Mouse (Mus musculus) ovary, postnatal 14 days (tissue): Measurements from ENCODE around the gene Itprid2.

ENCODE experiments used
- DNase-seq: peaks from one replicate; pipeline ENCODE4 v3.0.0; 2022; ENCODE audit warnings: low spot score

Gene Itprid2

GRCm38 (mm10) chr2:79651185-79651584 lies 16.0 kb downstream of the Itprid2 start:
- DNase-seq: no peak

DNA sequence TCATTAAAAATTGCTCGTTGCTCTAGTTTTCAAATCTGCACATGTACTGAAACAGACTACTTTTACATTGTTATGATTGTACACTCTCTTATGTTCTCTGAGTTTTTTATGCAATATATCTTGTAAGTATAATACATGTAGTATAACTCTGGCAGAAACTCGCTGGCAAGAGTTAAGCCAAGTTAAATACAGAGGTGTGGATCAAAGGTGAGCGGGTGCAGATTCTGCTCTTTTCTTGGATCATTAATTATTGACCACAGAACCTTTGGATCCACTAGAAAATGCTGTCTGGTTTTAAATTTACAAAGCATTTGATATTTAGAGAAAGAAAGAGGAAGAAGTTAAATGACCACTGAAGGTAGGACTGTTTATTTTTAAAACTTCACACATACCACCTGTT lies 16.5 kb downstream of the Itprid2 start:
- no peak for DNase-seq

GRCm38 (mm10) chr2:79652502-79652901 lies 17.4 kb downstream of the Itprid2 start:
- DNase-seq: no peak

- DNase-seq: no peak
Observed at GRCm38 (mm10) chr2:79653093-79653808, 18.1 kb downstream of the Itprid2 start.

- DNase-seq: no peak
Observed at GRCm38 (mm10) chr2:79653809-79654164, 18.6 kb downstream of the Itprid2 start.

DNA sequence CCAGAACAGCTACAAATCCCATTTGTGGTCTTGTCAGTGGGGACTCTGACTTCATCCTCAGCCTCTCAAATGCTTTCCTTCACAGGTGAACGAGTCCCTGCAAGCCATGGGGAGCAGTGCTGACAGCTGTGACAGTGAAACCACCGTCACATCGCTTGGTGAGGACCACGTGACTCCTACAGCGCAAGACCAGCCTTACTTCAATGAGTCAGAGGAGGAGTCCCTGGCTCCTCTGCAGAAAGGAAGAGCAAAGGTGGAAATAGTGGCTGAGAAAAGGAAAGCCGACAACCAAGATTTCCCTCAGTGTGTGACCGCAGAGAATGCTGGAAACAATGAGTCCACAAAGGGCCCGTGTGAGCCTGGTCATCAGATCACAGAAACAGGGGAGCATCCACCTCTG lies 21.9 kb downstream of the Itprid2 start:
- no peak for DNase-seq

DNA sequence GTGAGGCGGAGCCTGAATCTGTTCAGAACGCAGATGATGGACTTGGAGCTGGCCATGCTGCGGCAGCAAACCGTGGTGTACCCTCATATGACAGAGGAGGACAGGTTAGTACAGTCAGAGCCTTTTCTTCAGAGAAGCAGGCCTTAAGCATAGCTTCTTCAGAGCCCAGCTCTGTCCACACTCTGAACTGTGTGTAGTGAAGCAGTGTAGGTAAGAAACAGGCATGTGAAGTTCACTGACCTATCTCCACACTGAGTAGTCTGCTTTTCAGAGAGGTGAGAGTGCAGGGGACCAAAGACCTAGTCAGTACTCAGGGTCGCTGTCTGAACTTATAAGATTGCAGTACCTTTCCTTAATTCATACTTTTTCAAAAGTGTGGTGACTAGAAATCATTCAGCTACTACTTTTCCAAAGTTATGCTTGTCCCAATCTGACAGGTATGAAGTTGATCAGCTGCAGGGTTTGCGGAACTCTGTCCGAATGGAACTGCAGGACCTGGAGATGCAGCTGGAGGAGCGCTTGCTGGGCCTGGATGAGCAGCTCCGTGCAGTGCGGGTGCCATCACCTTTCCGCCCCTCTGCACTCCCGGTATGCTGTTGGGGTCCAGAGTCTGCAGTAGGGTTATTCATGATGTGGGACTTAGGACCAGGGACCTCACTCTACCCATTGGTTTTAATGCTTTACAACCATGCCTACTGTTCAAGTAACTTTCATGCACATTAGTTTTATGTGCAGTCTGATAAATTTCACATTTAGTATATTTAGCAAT lies 25.4 kb downstream of the Itprid2 start:
- DNase-seq: no peak

DNA sequence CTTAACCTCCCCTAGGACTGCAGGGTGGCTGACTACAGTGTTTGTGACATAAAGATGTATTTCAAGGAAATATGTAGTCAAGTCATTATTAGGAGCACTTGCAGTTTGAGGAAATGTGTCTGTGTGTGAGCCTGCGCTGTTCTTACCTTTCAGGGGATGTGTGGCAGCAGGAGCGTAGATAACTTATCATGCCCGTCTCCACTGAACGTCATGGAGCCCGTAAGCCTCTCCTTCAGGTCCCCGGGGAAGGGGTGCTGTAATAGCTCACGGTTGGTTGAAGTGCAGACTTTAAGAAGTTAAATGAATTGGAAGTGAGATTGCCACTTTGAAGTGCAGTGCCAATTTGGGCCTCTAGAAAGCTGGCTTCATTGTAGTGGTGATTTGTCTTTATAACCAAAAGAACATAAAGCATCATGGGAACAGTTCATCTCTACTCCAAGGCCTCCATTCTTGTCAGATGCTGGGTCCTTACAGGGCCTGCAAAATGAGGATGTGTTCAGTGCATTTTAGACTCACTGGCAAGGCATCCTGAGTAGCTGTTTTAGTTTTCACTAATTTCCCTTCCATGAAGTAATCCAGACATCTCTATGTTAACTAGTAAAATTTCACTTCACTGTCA lies 26.4 kb downstream of the Itprid2 start:
- DNase-seq: no peak

DNA sequence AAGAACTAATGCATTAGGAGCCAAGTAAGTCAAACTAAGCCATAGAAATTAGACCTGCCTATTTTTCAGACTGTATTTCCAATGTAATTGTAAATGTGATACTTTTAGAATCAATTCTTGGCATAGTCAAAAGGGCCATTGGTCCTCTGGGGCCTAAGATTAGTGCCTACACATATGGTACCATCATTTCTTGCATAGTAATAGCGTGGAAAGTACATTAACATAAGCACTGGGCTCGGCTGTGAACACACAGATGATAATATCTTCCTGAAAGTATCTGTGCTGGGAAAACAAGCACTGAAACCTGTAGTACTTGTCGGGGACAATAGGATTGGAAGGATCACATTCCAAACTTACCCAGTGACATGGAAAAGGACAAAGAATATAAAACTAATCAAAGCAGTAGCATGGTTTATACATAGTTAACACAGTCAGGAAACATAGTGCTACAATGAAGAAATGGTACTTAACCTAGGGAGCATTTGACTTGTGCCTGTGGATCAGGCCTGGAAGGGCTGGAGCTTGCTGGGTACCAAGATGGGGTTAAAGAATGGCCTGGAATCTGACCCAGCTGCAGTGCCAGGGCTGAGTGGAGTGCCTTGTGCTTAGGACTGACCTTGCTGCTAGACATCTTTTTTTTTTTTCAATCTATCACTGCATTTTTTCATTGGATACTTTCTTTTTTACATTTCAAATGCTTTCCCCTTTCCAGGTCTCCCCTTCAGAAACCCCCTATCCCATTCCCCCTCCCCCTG lies 29.6 kb downstream of the Itprid2 start:
- no peak for DNase-seq

DNA sequence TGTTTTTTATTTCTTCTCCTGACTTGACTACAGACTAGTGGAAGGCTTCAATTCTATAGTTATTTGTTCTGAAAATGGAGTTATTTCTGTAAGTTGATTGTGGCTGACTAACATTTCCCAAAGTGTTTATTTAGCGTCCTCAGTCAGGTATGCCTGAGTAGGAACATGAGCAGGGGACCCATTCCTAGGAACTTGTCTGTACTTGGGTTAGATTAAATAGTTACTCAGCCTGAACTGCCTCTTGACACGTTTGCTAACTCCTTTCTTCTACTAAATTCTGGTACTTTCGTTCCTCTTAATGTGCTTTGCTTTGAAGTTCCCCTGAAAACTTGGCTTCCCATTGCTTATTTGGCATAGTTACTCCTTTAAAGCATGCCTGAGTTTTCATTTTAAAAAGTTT lies 30.3 kb downstream of the Itprid2 start:
- no peak for DNase-seq

DNA sequence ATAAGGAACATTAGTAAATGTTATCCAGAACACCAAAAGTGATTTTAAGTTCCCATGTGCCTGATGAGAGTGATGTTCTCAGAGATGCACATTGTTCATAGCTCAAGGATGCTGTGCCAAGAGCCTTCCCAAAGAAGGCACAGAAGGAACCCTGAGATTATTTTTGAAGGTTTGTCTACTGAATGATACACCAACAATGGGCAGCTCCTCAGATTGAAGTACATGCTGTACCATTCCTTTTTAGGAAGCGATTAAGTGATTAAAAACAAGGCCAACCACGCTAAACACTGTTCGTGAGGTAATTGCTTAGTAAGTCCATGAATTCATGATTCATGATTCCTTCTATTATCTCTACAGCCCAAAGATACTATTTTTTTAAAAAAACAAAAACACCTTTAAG lies 40.1 kb downstream of the Itprid2 start:
- DNase-seq: no peak

- no peak for DNase-seq
Observed at GRCm38 (mm10) chr2:79677663-79678257, 42.6 kb downstream of the Itprid2 start.

DNA sequence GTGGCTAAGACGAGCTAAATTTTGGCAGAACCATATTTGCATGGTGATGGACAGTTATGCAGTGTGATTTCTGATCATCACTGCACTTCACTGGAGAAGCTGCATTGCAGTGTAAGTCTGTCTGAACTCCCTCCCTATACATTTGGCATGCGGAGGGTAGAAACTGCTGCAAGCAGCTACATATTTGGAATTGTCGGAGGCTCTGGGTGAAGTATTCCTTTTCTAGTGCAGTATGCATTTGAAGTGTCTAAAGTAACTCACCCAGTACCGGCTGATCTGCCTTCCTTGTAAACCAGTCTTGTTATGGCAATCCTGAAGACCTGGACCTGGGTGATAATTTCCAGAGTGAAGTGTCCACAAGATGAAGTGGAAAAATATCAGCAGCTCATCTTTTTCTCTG lies 46.5 kb downstream of the Itprid2 start:
- DNase-seq: no peak

DNA sequence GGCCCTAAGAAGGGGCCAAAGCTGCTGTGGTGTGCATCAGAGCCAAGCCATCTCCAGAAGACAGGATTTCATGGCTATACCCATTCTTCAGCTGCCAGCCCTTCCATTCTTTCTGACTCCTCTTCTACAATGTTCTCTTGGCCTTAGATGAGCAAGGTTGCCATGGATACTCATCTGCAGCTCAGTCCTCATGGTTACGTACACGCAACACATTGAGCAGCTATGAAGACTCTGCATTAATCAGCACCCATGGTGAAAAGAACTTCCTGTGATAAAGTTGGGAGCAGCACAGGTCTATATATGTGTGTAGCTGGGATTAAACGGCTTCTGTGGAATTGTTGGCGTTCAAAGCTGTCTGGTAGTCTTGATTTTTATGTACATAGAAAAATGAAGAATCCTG lies 48.1 kb downstream of the Itprid2 start:
- no peak for DNase-seq

DNA sequence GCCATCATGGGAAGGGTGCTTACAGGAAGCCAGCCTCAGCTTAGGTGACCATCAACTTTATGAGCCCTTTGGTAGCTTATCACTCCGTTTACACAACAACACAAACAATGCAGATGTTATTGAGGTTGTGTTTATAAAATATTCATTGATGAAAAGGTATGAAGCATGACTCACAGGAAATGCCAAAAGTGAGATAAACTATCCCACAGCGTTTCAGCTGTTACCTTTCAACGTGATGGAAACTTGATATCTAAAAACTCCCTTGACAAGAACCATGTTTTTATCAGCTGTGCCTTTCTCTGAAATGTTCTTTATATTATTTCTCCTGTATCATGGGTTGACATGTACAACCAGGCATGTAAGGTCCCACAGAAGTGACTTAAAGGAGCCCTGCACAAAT lies 55.7 kb downstream of the Itprid2 start:
- no peak for DNase-seq

DNA sequence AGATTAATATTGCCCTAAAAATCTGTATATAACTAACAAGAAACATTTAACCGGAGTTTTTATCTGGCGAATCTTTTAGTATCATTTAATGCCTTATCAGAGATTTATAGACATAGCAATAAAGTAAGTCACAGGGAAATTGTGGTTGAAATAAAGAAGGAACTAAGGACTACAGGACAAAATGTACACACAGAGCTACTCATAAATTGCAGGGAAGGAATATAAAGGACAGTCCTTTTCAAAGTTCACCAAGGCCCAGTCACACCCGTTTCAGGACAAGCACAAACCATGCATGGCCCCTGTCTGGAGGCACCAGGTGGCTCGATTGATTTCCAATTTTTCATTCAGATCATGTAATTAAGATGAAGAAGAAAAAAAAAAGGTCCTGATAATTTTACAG lies 60.0 kb downstream of the Itprid2 start:
- no peak for DNase-seq

DNA sequence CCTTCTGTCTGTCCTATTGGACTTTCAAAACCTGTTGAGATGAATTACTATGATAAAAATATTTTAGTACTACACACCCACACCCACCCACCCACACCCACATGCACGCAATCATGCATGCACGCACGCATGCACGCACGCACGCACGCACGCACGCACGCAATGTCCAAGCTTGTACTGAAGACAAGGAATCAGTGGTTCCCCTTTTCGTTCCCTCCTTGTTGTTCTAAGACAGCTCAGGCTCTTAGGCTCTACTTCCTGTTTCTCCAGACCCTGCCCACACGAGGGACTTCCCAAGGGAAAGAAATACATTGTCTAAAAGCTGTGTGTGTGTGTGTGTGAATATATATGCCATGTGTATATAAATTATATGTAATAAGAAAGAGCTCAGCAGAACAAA lies 60.8 kb downstream of the Itprid2 start:
- no peak for DNase-seq

DNA sequence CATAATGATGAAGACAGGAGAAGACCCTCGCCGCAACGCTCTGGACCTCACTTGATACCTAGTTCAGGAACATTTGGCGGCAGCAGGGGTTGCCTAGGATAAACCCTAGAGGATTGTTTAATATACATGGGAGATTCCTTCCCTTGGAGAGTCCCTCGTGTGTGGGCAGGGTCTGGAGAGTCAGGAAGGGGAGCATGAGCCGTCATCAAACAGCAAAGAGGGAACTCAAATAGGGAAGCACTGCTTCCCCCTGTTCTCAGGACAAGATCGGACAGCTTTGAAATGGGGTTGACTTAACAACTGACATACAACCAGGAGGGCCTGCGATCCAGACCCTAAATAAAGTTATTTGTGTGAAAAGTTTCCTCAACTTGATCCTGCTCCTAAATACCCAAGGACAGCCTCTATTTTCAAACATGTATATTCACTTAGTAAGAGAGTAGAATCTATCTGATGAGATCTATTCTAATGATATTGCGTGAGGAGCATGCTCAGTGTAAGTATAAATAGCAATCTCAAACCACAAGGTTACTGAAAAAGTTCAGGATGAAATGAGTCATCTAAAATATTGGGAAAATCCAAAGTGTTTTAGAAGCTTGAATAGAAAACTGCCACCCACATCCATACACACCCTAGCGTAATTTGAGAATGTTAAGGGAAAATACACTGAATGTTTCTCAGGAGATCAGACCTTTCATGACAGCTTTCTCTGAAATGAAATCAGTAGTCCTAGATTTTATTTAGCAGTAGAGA lies 61.5 kb downstream of the Itprid2 start:
- no peak for DNase-seq

DNA sequence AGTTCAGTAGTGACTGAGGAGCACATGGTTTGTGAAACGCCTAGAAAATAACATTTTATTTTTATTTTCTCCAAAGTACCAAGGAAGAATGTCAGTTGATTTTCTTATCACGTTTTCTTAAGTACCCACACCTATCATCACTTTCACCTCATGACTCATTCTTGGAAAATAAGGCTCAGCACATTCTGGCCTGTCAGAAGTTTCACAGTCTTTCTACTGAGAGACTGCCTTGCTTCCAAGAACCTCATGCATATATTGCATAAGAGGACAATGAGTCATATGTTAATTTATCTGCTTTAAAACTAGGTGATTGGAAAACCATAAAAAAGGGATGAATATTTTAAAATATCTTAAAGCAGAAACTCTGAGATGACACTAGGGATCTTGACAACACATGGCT lies 63.0 kb downstream of the Itprid2 start:
- no peak for DNase-seq

DNA sequence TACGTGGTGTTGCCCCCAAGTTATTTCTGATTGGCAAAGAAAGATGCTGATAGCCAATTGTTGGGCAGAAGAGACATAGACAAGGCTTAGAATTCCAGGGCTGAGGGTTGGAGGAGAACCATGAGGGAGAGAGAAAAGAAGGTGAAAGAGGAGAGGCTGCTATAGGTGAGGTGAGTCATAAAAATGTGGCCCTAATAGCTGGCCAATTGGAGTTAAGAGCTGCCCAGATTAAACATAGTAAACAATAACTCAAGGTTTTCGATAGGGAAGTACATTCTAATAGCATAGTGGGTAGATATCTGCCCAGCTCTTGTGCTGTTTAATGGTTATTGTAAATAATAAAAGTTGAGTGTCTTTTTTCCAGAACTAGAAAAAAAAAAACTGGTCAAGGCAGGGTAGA lies 69.6 kb downstream of the Itprid2 start:
- no peak for DNase-seq

GRCm38 (mm10) chr2:79707575-79707974 lies 72.4 kb downstream of the Itprid2 start, which contains the start of gene Ppp1r1c:
Gene Ppp1r1c, plus strand, starts transcription at chr2:79707780.
- no peak for DNase-seq
